Mouse (Mus musculus) midbrain, embryonic 16.5 days (tissue): ENCODE measurements around the gene E2f8. TPM values are rescaled to one million over a fixed set of nuclear protein-coding genes. Genes with fewer than 3 reads are reported as not detected.

Experiments used
- ATAC-seq: fragments of 200-750 bp; cut with Nextera tagmentation; 2 replicates; pipeline ENCODE4 v1.8.0; 2017; ENCODE audit warnings: moderate TSS enrichment
- H3K27ac ChIP-seq: fragments of 300-500 bp; sonication (generic); 2 replicates; pipeline ENCODE4 v1.5.1; 2014; ENCODE audit warnings: mild to moderate bottlenecking, low read length, mixed read lengths
- H3K27me3 ChIP-seq: fragments of 300-500 bp; sonication (generic); 2 replicates; pipeline ENCODE4 v1.6.1; 2014; ENCODE audit warnings: low read depth, low read length, mixed read lengths; ENCODE audit not compliant: control insufficient read depth, insufficient read depth
- H3K36me3 ChIP-seq: fragments of 300-500 bp; sonication (generic); 2 replicates; pipeline ENCODE4 v1.6.1; 2014; ENCODE audit warnings: mild to moderate bottlenecking, low read length, moderate library complexity, mixed read lengths; ENCODE audit not compliant: control insufficient read depth, insufficient read depth
- H3K4me1 ChIP-seq: fragments of 300-500 bp; sonication (generic); 2 replicates; pipeline ENCODE4 v1.6.1; 2014; ENCODE audit warnings: mild to moderate bottlenecking, low read length, mixed read lengths; ENCODE audit not compliant: control insufficient read depth, insufficient read depth
- H3K4me2 ChIP-seq: fragments of 300-500 bp; sonication (generic); 2 replicates; pipeline ENCODE4 v1.6.1; 2014; ENCODE audit warnings: mild to moderate bottlenecking, low read length, mixed read lengths
- H3K4me3 ChIP-seq: fragments of 300-500 bp; sonication (generic); 2 replicates; pipeline ENCODE4 v1.5.1; 2014; ENCODE audit warnings: low read depth, mild to moderate bottlenecking, low read length, moderate library complexity, mixed read lengths
- H3K9ac ChIP-seq: fragments of 300-500 bp; sonication (generic); 2 replicates; pipeline ENCODE4 v1.6.1; 2014; ENCODE audit warnings: low read depth, low read length, mixed read lengths
- H3K9me3 ChIP-seq: fragments of 300-500 bp; sonication (generic); replicated peaks from 2 replicates; pipeline ENCODE4 v1.6.1; 2014; ENCODE audit warnings: mild to moderate bottlenecking, low read length, mixed read lengths; ENCODE audit not compliant: control insufficient read depth, poor library complexity, severe bottlenecking
- WGBS: fragments of 180-500 bp; shearing (Covaris S2); extraction: QIAGEN DNeasy Blood & Tissue Kit; methylation state at CpG from one replicate; pipeline ENCODE4 v1.1.7; 2014; 5-methylcytosine and 5-hydroxymethylcytosine counted together
- polyA plus RNA-seq: library from polyadenylated mRNA; unstranded; fragments of >200 nt; fragmentation: Nextera tagmentation; extraction: Ambion mirVana; gene quantifications from 2 replicates; pipeline ENCODE4 v1.2.1, GENCODE M21; 2015

The E2f8 gene
- polyA plus RNA-seq, 1 experiment from 2014 or later: 1.5 TPM

- ATAC-seq: no peak
- Histone ChIP-seq H3K4me2 (no peak overlapping the region), H3K27ac (no peak overlapping the region), H3K9ac (no peak overlapping the region), H3K9me3 (no peaks in the 10 kb centered on the region), H3K4me3 (no peak overlapping the region), H3K36me3 (no peaks in the 10 kb centered on the region), H3K27me3 (no peaks in the 10 kb centered on the region), H3K4me1 (0 out of 2 replicates have a peak, but pooled peaks cover 4% of the 10 kb centered on the region)
- 88% methylated on average over 13 of the region's 13 CpGs for WGBS
Measured at GRCm38 (mm10) chr7:48853496-48853895, 27.9 kb downstream of the E2f8 start.

GRCm38 (mm10) chr7:48851529-48852104 lies 29.8 kb downstream of the E2f8 start:
- Histone ChIP-seq H3K9ac (no peak overlapping the region), H3K27ac (peak overlapping the region; percentile 67), H3K36me3 (no peaks in the 10 kb centered on the region), H3K9me3 (no peaks in the 10 kb centered on the region), H3K4me3 (no peak overlapping the region), H3K4me1 (peaks cover 8% of the 10 kb centered on the region; the same call in 1 of the 2 replicates), H3K4me2 (no peak overlapping the region), H3K27me3 (no peaks in the 10 kb centered on the region)
- WGBS: 29% methylated on average over 6 of the region's 6 CpGs
- peak; percentile 51 for ATAC-seq

GRCm38 (mm10) chr7:48847820-48848650 lies 33.4 kb downstream of the E2f8 start, which contains the start of gene Csrp3:
Csrp3 (minus strand) TSS chr7:48848033.
- Histone ChIP-seq H3K36me3 (no peaks in the 10 kb centered on the region), H3K4me2 (no peak within 1 kb of the TSS), H3K27ac (no peak within 1 kb of the TSS), H3K9ac (no peak within 1 kb of the TSS), H3K4me3 (no peak within 1 kb of the TSS), H3K9me3 (no peaks in the 10 kb centered on the region), H3K27me3 (no peaks in the 10 kb centered on the region; the same call in 1 of the 2 replicates), H3K4me1 (peaks cover 8% of the 10 kb centered on the region; the same call in 1 of the 2 replicates)
- WGBS: 38% methylated on average over 11 of the region's 11 CpGs
- no peak for ATAC-seq

- H3K9ac ChIP-seq: no peak overlapping the region
- no peak overlapping the region for H3K27ac ChIP-seq
- no peak for ATAC-seq
- H3K27me3 ChIP-seq: no peaks in the 10 kb centered on the region; the same call in 1 of the 2 replicates
- no peak overlapping the region for H3K4me3 ChIP-seq
- WGBS: 45% methylated on average over 6 of the region's 6 CpGs
- no peaks in the 10 kb centered on the region for H3K36me3 ChIP-seq
- peaks cover 6% of the 10 kb centered on the region; the same call in 1 of the 2 replicates for H3K4me1 ChIP-seq
- H3K9me3 ChIP-seq: no peaks in the 10 kb centered on the region
- no peak overlapping the region for H3K4me2 ChIP-seq
Measured at GRCm38 (mm10) chr7:48846755-48847154, 34.6 kb downstream of the E2f8 start.

- no peak overlapping the region for H3K27ac ChIP-seq
- no peaks in the 10 kb centered on the region; the same call in 1 of the 2 replicates for H3K27me3 ChIP-seq
- no peak overlapping the region for H3K4me3 ChIP-seq
- peaks cover 3% of the 10 kb centered on the region; the same call in 1 of the 2 replicates for H3K4me1 ChIP-seq
- WGBS: 94% methylated on average over 12 of the region's 12 CpGs
- no peaks in the 10 kb centered on the region for H3K36me3 ChIP-seq
- H3K4me2 ChIP-seq: no peak overlapping the region
- no peak overlapping the region for H3K9ac ChIP-seq
- no peak for ATAC-seq
- no peaks in the 10 kb centered on the region for H3K9me3 ChIP-seq
Measured at GRCm38 (mm10) chr7:48845213-48845973, 36.0 kb downstream of the E2f8 start.

- no peak overlapping the region for H3K4me2 ChIP-seq
- peaks cover 5% of the 10 kb centered on the region for H3K27me3 ChIP-seq
- WGBS: 87% methylated on average over 5 of the region's 5 CpGs
- H3K36me3 ChIP-seq: no peaks in the 10 kb centered on the region
- no peak overlapping the region for H3K4me3 ChIP-seq
- H3K9ac ChIP-seq: no peak overlapping the region
- ATAC-seq: no peak
- H3K9me3 ChIP-seq: no peaks in the 10 kb centered on the region
- peaks cover 3% of the 10 kb centered on the region; the same call in 1 of the 2 replicates for H3K4me1 ChIP-seq
- no peak overlapping the region for H3K27ac ChIP-seq
Measured at GRCm38 (mm10) chr7:48843541-48843940, 37.9 kb downstream of the E2f8 start.

GRCm38 (mm10) chr7:48842353-48842752 lies 39.0 kb downstream of the E2f8 start:
- no peaks in the 10 kb centered on the region for H3K9me3 ChIP-seq
- peaks cover 11% of the 10 kb centered on the region for H3K27me3 ChIP-seq
- 74% methylated on average over 3 of the region's 3 CpGs for WGBS
- ATAC-seq: no peak
- H3K4me2 ChIP-seq: no peak overlapping the region
- H3K36me3 ChIP-seq: no peaks in the 10 kb centered on the region
- no peak overlapping the region for H3K9ac ChIP-seq
- no peak overlapping the region for H3K4me3 ChIP-seq
- H3K27ac ChIP-seq: no peak overlapping the region
- H3K4me1 ChIP-seq: no peaks in the 10 kb centered on the region

GRCm38 (mm10) chr7:48841538-48841937 lies 39.9 kb downstream of the E2f8 start:
- 77% methylated on average over 4 of the region's 4 CpGs for WGBS

More at GRCm38 (mm10) chr7:48841538-48841937, 39.9 kb downstream of the E2f8 start:
- Histone ChIP-seq H3K4me2 (no peak overlapping the region), H3K4me3 (no peak overlapping the region), H3K27me3 (peaks cover 14% of the 10 kb centered on the region), H3K9me3 (no peaks in the 10 kb centered on the region), H3K4me1 (no peaks in the 10 kb centered on the region), H3K27ac (no peak overlapping the region), H3K36me3 (no peaks in the 10 kb centered on the region), H3K9ac (no peak overlapping the region)
- no peak for ATAC-seq
